Mouse (Mus musculus) midbrain, embryonic 14.5 days (tissue): ENCODE measurements around the gene Gm7714. TPM values are rescaled to one million over a fixed set of nuclear protein-coding genes. Genes with fewer than 3 reads are reported as not detected.
"Not testable (repeated sequence)": the region's sequence is repeated elsewhere in the genome, so short reads cannot be mapped to it uniquely, and the experiment has no call there.

ENCODE experiments used
- ATAC-seq: fragments of 200-750 bp; cut with Nextera tagmentation; 2 replicates; pipeline ENCODE4 v1.8.0; 2017; ENCODE audit warnings: moderate number of reproducible peaks, moderate library complexity; ENCODE audit not compliant: low FRiP score, low TSS enrichment
- DNase-seq: peaks from one replicate; pipeline ENCODE4 v3.0.0-alpha.2; 2015
- H3K27ac ChIP-seq: fragments of 300-500 bp; sonication (generic); replicated peaks from 2 replicates; pipeline ENCODE4 v1.5.1; 2014; ENCODE audit warnings: mild to moderate bottlenecking, low read depth, low read length, moderate library complexity
- H3K27me3 ChIP-seq: fragments of 300-500 bp; sonication (generic); 2 replicates; pipeline ENCODE4 v1.6.1; 2014; ENCODE audit warnings: low read length, control low read depth, mixed read lengths; ENCODE audit not compliant: control insufficient read depth, insufficient read depth
- H3K36me3 ChIP-seq: fragments of 300-500 bp; sonication (generic); 2 replicates; pipeline ENCODE4 v1.6.1; 2014; ENCODE audit warnings: low read length, control low read depth; ENCODE audit not compliant: control insufficient read depth, insufficient read depth
- H3K4me1 ChIP-seq: fragments of 300-500 bp; sonication (generic); 2 replicates; pipeline ENCODE4 v1.6.1; 2014; ENCODE audit warnings: mild to moderate bottlenecking, antibody characterized with exemption, low read length, control low read depth; ENCODE audit not compliant: control insufficient read depth, insufficient read depth
- H3K4me2 ChIP-seq: fragments of 300-500 bp; sonication (generic); 2 replicates; pipeline ENCODE4 v1.6.1; 2014; ENCODE audit warnings: mild to moderate bottlenecking, low read length, moderate library complexity
- H3K4me3 ChIP-seq: fragments of 300-500 bp; sonication (generic); replicated peaks from 2 replicates; pipeline ENCODE4 v1.5.1; 2014; ENCODE audit warnings: low read depth, low read length
- H3K9ac ChIP-seq: fragments of 300-500 bp; sonication (generic); replicated peaks from 2 replicates; pipeline ENCODE4 v1.6.1; 2014; ENCODE audit warnings: mild to moderate bottlenecking, low read length, moderate library complexity
- H3K9me3 ChIP-seq: fragments of 300-500 bp; sonication (generic); 2 replicates; pipeline ENCODE4 v1.6.1; 2016; ENCODE audit warnings: low read length, control low read depth, mixed read lengths; ENCODE audit not compliant: control insufficient read depth
- WGBS: fragments of 180-500 bp; shearing (Covaris S2); extraction: QIAGEN DNeasy Blood & Tissue Kit; methylation state at CpG from one replicate; pipeline ENCODE4 v1.1.7; 2014; 5-methylcytosine and 5-hydroxymethylcytosine counted together
- polyA plus RNA-seq: library from polyadenylated mRNA; unstranded; fragments of >200 nt; fragmentation: Nextera tagmentation; extraction: Ambion mirVana; gene quantifications from 2 replicates; pipeline ENCODE4 v1.2.1, GENCODE M21; 2014

Gene Gm7714
- not detected in 2 replicates for polyA plus RNA-seq

- DNase-seq (no peak), ATAC-seq (no peak)
- H3K36me3 ChIP-seq = no peaks in the 10 kb centered on the region
- no peak within 1 kb of the TSS for H3K9ac ChIP-seq
- no peak within 1 kb of the TSS for H3K4me3 ChIP-seq
- no peak within 1 kb of the TSS for H3K4me2 ChIP-seq
- no peaks in the 10 kb centered on the region for H3K9me3 ChIP-seq
- no peak within 1 kb of the TSS for H3K27ac ChIP-seq
- no peaks in the 10 kb centered on the region for H3K4me1 ChIP-seq
- WGBS = 80% methylated on average over 1 of the region's 1 CpGs
- H3K27me3 ChIP-seq = no peaks in the 10 kb centered on the region
Measured at GRCm38 (mm10) chr5:88268619-88269018, at the start of gene Gm7714. Gene Gm7714, plus strand, starts transcription at chr5:88268919.

GRCm38 (mm10) chr5:88256475-88256874, 12.2 kb upstream of the Gm7714 start:
- ATAC-seq (no peak), DNase-seq (no peak)
- Histone ChIP-seq H3K4me1 (no peaks in the 10 kb centered on the region), H3K4me2 (no peak overlapping the region), H3K9ac (no peak overlapping the region), H3K27me3 (no peaks in the 10 kb centered on the region), H3K36me3 (no peaks in the 10 kb centered on the region), H3K4me3 (no peak overlapping the region), H3K27ac (no peak overlapping the region), H3K9me3 (no peaks in the 10 kb centered on the region)
- WGBS = 91% methylated on average over 1 of the region's 1 CpGs

- H3K4me1 ChIP-seq, H3K36me3 ChIP-seq, H3K27ac ChIP-seq, H3K4me2 ChIP-seq, H3K9me3 ChIP-seq, H3K4me3 ChIP-seq, ATAC-seq, H3K27me3 ChIP-seq, H3K9ac ChIP-seq, DNase-seq: not testable (repeated sequence)
- 65% methylated on average over 3 of the region's 3 CpGs for WGBS
Measured at GRCm38 (mm10) chr5:88311307-88311706, 42.6 kb downstream of the Gm7714 start.

GRCm38 (mm10) chr5:88317012-88317411, 48.3 kb downstream of the Gm7714 start, which contains the start of gene Prol1:
Gene Prol1, plus strand, starts transcription at chr5:88317312.
- no peak within 1 kb of the TSS for H3K4me3 ChIP-seq
- no peak within 1 kb of the TSS for H3K4me2 ChIP-seq
- H3K27me3 ChIP-seq = no peaks in the 10 kb centered on the region
- H3K4me1 ChIP-seq = no peaks in the 10 kb centered on the region
- no peak within 1 kb of the TSS for H3K27ac ChIP-seq
- 95% methylated on average over 1 of the region's 1 CpGs for WGBS
- no peaks in the 10 kb centered on the region for H3K36me3 ChIP-seq
- DNase-seq (no peak), ATAC-seq (no peak)
- H3K9me3 ChIP-seq = no peaks in the 10 kb centered on the region
- H3K9ac ChIP-seq = no peak within 1 kb of the TSS

Other genes starting within 250 kb of the Gm7714 start
- not detected in 2 replicates for gene Smr2, start 182.4 kb upstream of the Gm7714 start, polyA plus RNA-seq
- gene Gm11116, start 157.4 kb upstream of the Gm7714 start, polyA plus RNA-seq = not detected in 2 replicates
- gene Gm11115, start 114.8 kb upstream of the Gm7714 start, polyA plus RNA-seq = not detected in 2 replicates
- not detected in 2 replicates for gene Prol1, start 48.4 kb downstream of the Gm7714 start, polyA plus RNA-seq
- gene Amtn, start 107.2 kb downstream of the Gm7714 start, polyA plus RNA-seq = not detected in 2 replicates
- not detected in 2 replicates for gene Ambn, start 187.1 kb downstream of the Gm7714 start, polyA plus RNA-seq
- gene Enam, start 219.1 kb downstream of the Gm7714 start, polyA plus RNA-seq = not detected in 2 replicates